Mouse (Mus musculus) kidney, embryonic 15.5 days (tissue): Measurements from ENCODE around the gene Mif. TPM values are rescaled to one million over a fixed set of nuclear protein-coding genes. Genes with fewer than 3 reads are reported as not detected.

ENCODE experiments used
- ATAC-seq: fragments of 200-750 bp; cut with Nextera tagmentation; replicated peaks from 2 replicates; pipeline ENCODE4 v1.8.0; 2017; ENCODE audit warnings: moderate TSS enrichment; ENCODE audit not compliant: low FRiP score
- H3K27ac ChIP-seq: fragments of 300-500 bp; sonication (generic); 2 replicates; pipeline ENCODE4 v1.5.1; 2015; ENCODE audit warnings: mild to moderate bottlenecking, inconsistent platforms
- H3K27me3 ChIP-seq: fragments of 300-500 bp; sonication (generic); 2 replicates; pipeline ENCODE4 v1.6.1; 2015; ENCODE audit warnings: inconsistent platforms
- H3K36me3 ChIP-seq: fragments of 300-500 bp; sonication (generic); 2 replicates; pipeline ENCODE4 v1.6.1; 2015; ENCODE audit warnings: inconsistent platforms
- H3K4me1 ChIP-seq: fragments of 300-500 bp; sonication (generic); 2 replicates; pipeline ENCODE4 v1.6.1; 2015; ENCODE audit warnings: inconsistent platforms
- H3K4me2 ChIP-seq: fragments of 300-500 bp; sonication (generic); 2 replicates; pipeline ENCODE4 v1.6.1; 2015; ENCODE audit warnings: moderate library complexity, mild to moderate bottlenecking, inconsistent platforms
- H3K4me3 ChIP-seq: fragments of 300-500 bp; sonication (generic); replicated peaks from 2 replicates; pipeline ENCODE4 v1.5.1; 2015; ENCODE audit warnings: mild to moderate bottlenecking, inconsistent platforms
- H3K9ac ChIP-seq: fragments of 300-500 bp; sonication (generic); 2 replicates; pipeline ENCODE4 v1.6.1; 2015; ENCODE audit warnings: mild to moderate bottlenecking, inconsistent platforms
- H3K9me3 ChIP-seq: fragments of 300-500 bp; sonication (generic); replicated peaks from 2 replicates; pipeline ENCODE4 v1.6.1; 2016; ENCODE audit warnings: inconsistent platforms
- WGBS: fragments of 180-500 bp; shearing (Covaris S2); methylation state at CpG from one replicate; pipeline ENCODE4 v1.1.7; 2015; ENCODE audit warnings: mixed read lengths; 5-methylcytosine and 5-hydroxymethylcytosine counted together
- polyA plus RNA-seq: library from polyadenylated mRNA; unstranded; fragments of >200 nt; fragmentation: Nextera tagmentation; extraction: Ambion mirVana; gene quantifications from 2 replicates; pipeline ENCODE4 v1.2.1, GENCODE M21; 2015

The Mif gene
- polyA plus RNA-seq, 1 experiment from 2014 or later: 2,032 TPM

GRCm38 (mm10) chr10:75872025-75872914 lies 12.2 kb upstream of the Mif start:
- peak overlapping the region; percentile 74 for H3K4me2 ChIP-seq
- peak overlapping the region; percentile 42; the same call in 1 of the 2 replicates for H3K9ac ChIP-seq
- no peak for ATAC-seq
- H3K36me3 ChIP-seq: no peaks in the 10 kb centered on the region
- H3K27ac ChIP-seq: peak overlapping the region; percentile 47; the same call in 1 of the 2 replicates
- H3K9me3 ChIP-seq: no peaks in the 10 kb centered on the region
- peaks cover 10% of the 10 kb centered on the region for H3K4me1 ChIP-seq
- no peaks in the 10 kb centered on the region for H3K27me3 ChIP-seq
- 39% methylated on average over 10 of the region's 10 CpGs for WGBS
- H3K4me3 ChIP-seq: peak overlapping the region; percentile 43

- peaks cover 25% of the 10 kb centered on the region for H3K4me1 ChIP-seq
- ATAC-seq: no peak
- peaks cover 19% of the 10 kb centered on the region for H3K36me3 ChIP-seq
- no peak overlapping the region for H3K27ac ChIP-seq
- H3K4me3 ChIP-seq: no peak overlapping the region
- WGBS: 74% methylated on average over 5 of the region's 5 CpGs
- no peak overlapping the region for H3K9ac ChIP-seq
- no peaks in the 10 kb centered on the region for H3K27me3 ChIP-seq
- H3K9me3 ChIP-seq: no peaks in the 10 kb centered on the region
- no peak overlapping the region for H3K4me2 ChIP-seq
These were observed 1.5 kb upstream of the Mif start for GRCm38 (mm10) chr10:75861587-75861986.

- Histone ChIP-seq H3K4me3 (peak overlapping the region; percentile 78; the same call in 1 of the 2 replicates), H3K9ac (no peak overlapping the region), H3K36me3 (peaks cover 24% of the 10 kb centered on the region), H3K9me3 (no peaks in the 10 kb centered on the region), H3K4me2 (peak overlapping the region; percentile 62; the same call in 1 of the 2 replicates), H3K27ac (peak overlapping the region; percentile 97), H3K27me3 (no peaks in the 10 kb centered on the region), H3K4me1 (peaks cover 25% of the 10 kb centered on the region)
- ATAC-seq: no peak
- 44% methylated on average over 7 of the region's 7 CpGs for WGBS
These were observed 706 bp upstream of the Mif start for GRCm38 (mm10) chr10:75860746-75861145.

- 3% methylated on average over 24 of the region's 27 CpGs for WGBS
- peak overlapping the region; percentile 78 for H3K4me3 ChIP-seq
- no peaks in the 10 kb centered on the region for H3K9me3 ChIP-seq
- ATAC-seq: peak; percentile 75
- peak overlapping the region; percentile 97 for H3K27ac ChIP-seq
- H3K9ac ChIP-seq: peak overlapping the region; percentile 84
- H3K4me2 ChIP-seq: peak overlapping the region; percentile 62
- peaks cover 24% of the 10 kb centered on the region for H3K36me3 ChIP-seq
- no peaks in the 10 kb centered on the region for H3K27me3 ChIP-seq
- H3K4me1 ChIP-seq: peaks cover 25% of the 10 kb centered on the region
These were observed 813 bp downstream of the Mif start for GRCm38 (mm10) chr10:75859107-75859746.

- H3K4me1 ChIP-seq: peaks cover 25% of the 10 kb centered on the region
- no peak for ATAC-seq
- peaks cover 24% of the 10 kb centered on the region for H3K36me3 ChIP-seq
- WGBS: 89% methylated on average over 4 of the region's 4 CpGs
- H3K4me3 ChIP-seq: no peak overlapping the region
- no peak overlapping the region for H3K4me2 ChIP-seq
- H3K27ac ChIP-seq: no peak overlapping the region
- H3K9me3 ChIP-seq: no peaks in the 10 kb centered on the region
- H3K27me3 ChIP-seq: no peaks in the 10 kb centered on the region
- H3K9ac ChIP-seq: no peak overlapping the region
These were observed 2.4 kb downstream of the Mif start for GRCm38 (mm10) chr10:75857598-75857997.

GRCm38 (mm10) chr10:75856976-75857375 lies 3.1 kb downstream of the Mif start:
- 79% methylated on average over 3 of the region's 3 CpGs for WGBS
- ATAC-seq: no peak
- H3K9me3 ChIP-seq: no peaks in the 10 kb centered on the region

GRCm38 (mm10) chr10:75856155-75856907 lies 3.7 kb downstream of the Mif start:
- Histone ChIP-seq H3K9me3 (no peaks in the 10 kb centered on the region), H3K9ac (no peak overlapping the region), H3K4me3 (no peak overlapping the region), H3K4me1 (peaks cover 25% of the 10 kb centered on the region), H3K4me2 (no peak overlapping the region), H3K27ac (no peak overlapping the region), H3K27me3 (no peaks in the 10 kb centered on the region), H3K36me3 (peaks cover 24% of the 10 kb centered on the region)
- ATAC-seq: no peak
- WGBS: 70% methylated on average over 11 of the region's 11 CpGs

More at GRCm38 (mm10) chr10:75856976-75857375, 3.1 kb downstream of the Mif start:
- no peaks in the 10 kb centered on the region for H3K27me3 ChIP-seq
- no peak overlapping the region for H3K9ac ChIP-seq
- no peak overlapping the region for H3K27ac ChIP-seq
- H3K4me2 ChIP-seq: no peak overlapping the region
- H3K36me3 ChIP-seq: peaks cover 24% of the 10 kb centered on the region
- peaks cover 25% of the 10 kb centered on the region for H3K4me1 ChIP-seq
- no peak overlapping the region for H3K4me3 ChIP-seq

- Histone ChIP-seq H3K27ac (no peak overlapping the region), H3K4me1 (peaks cover 23% of the 10 kb centered on the region), H3K27me3 (no peaks in the 10 kb centered on the region; the same call in 1 of the 2 replicates), H3K4me2 (no peak overlapping the region), H3K9me3 (no peaks in the 10 kb centered on the region), H3K4me3 (no peak overlapping the region), H3K36me3 (peaks cover 24% of the 10 kb centered on the region), H3K9ac (no peak overlapping the region)
- 95% methylated on average over 15 of the region's 15 CpGs for WGBS
- ATAC-seq: no peak
These were observed 4.5 kb downstream of the Mif start for GRCm38 (mm10) chr10:75855416-75855981.

GRCm38 (mm10) chr10:75854791-75855190 lies 5.2 kb downstream of the Mif start:
- Histone ChIP-seq H3K9ac (no peak overlapping the region), H3K4me1 (peaks cover 21% of the 10 kb centered on the region), H3K36me3 (peaks cover 24% of the 10 kb centered on the region), H3K27ac (no peak overlapping the region), H3K4me2 (no peak overlapping the region), H3K9me3 (no peaks in the 10 kb centered on the region), H3K27me3 (no peaks in the 10 kb centered on the region; the same call in 1 of the 2 replicates), H3K4me3 (no peak overlapping the region)
- 85% methylated on average over 6 of the region's 6 CpGs for whole genome bisulfite sequencing
- ATAC-seq: no peak

- no peak for ATAC-seq
- no peak overlapping the region for H3K4me2 ChIP-seq
- 49% methylated on average over 5 of the region's 5 CpGs for WGBS
These were observed 5.9 kb downstream of the Mif start for GRCm38 (mm10) chr10:75854096-75854495.

GRCm38 (mm10) chr10:75853452-75853851 lies 6.6 kb downstream of the Mif start:
- H3K9me3 ChIP-seq: no peaks in the 10 kb centered on the region
- H3K4me2 ChIP-seq: no peak overlapping the region
- peaks cover 13% of the 10 kb centered on the region for H3K4me1 ChIP-seq
- H3K9ac ChIP-seq: no peak overlapping the region
- peaks cover 23% of the 10 kb centered on the region for H3K36me3 ChIP-seq
- H3K27ac ChIP-seq: no peak overlapping the region
- no peak overlapping the region for H3K4me3 ChIP-seq
- 31% methylated on average over 10 of the region's 10 CpGs for WGBS
- no peaks in the 10 kb centered on the region; the same call in 1 of the 2 replicates for H3K27me3 ChIP-seq
- ATAC-seq: peak; percentile 27; the same call in 1 of the 2 replicates

More at GRCm38 (mm10) chr10:75854096-75854495, 5.9 kb downstream of the Mif start:
- no peaks in the 10 kb centered on the region for H3K9me3 ChIP-seq
- peaks cover 20% of the 10 kb centered on the region for H3K4me1 ChIP-seq
- H3K27me3 ChIP-seq: no peaks in the 10 kb centered on the region; the same call in 1 of the 2 replicates
- H3K36me3 ChIP-seq: peaks cover 24% of the 10 kb centered on the region
- no peak overlapping the region for H3K4me3 ChIP-seq
- no peak overlapping the region for H3K9ac ChIP-seq
- H3K27ac ChIP-seq: no peak overlapping the region
